ENCODE assay signal across 13 mouse cellular contexts in the genomic region with DNA sequence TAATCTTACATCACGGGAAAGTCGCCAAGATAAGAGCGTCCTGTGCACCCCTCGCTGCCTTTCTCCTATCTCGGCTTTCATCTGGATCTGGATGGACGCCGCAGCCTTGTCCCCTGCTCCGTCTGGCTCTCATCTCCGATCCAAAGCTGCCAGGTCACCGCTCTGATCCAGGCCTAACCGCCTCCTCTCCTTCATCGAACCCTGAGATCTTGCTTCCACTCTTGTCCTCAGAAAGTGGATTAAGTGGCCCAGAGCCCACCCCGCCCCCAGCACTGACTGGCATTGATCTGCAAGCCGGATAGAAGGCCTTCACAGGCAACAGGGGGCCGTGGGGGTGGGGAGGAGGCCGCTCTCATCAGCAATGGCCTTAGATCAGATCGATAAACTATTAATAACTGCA.
DNase-seq lines count a peak whose midpoint lies in the region; ATAC-seq lines count a peak whose summit lies in the region.
"Had no signal": no experiment of that assay in that cellular context is flagged by ENCODE, and none has a peak within 500 bp of the region (broad histone marks: within the 10 kb centered on the region; RNA-seq: fewer than 3 reads in every experiment).

No protein-coding gene starts in this region.

- H3K9me3 ChIP-seq in midbrain, embryonic 12.5 days, result no peaks in the 10 kb centered on the region
- H3K9me3 ChIP-seq: heart, embryonic 13.5 days had no signal

- DNase-seq in adrenal gland, postnatal 10 days, result peak; percentile 19
- no peak for DNase-seq in adrenal gland, postnatal 25 days
- peak; percentile 71 for DNase-seq in retina, postnatal 1 day
- no peak for DNase-seq in retina, embryonic 14.5 days (ENCODE audit: low spot score)
- peak; percentile 23 for DNase-seq in testis, postnatal 14 days (ENCODE audit: low spot score)
- DNase-seq in spleen, postnatal 36 days (ENCODE audit: low spot score in 2 of 2), result no peak
- no peak for DNase-seq in lung, postnatal 4 days
- DNase-seq: cerebellum, adult 8-10 months; left cerebral cortex, postnatal 4 days; liver, embryonic 13.5 days had no signal

- ATAC-seq in midbrain, embryonic 12.5 days (ENCODE audit: low FRiP score, low read depth), result no peak

- 16% methylated on average over 17 of the region's 17 CpGs for WGBS in midbrain, embryonic 12.5 days

- H3K4me3 ChIP-seq in midbrain, embryonic 12.5 days, result no peak overlapping the region
- H3K4me3 ChIP-seq: heart, embryonic 13.5 days; liver, embryonic 13.5 days had no signal

- H3K4me2 ChIP-seq in midbrain, embryonic 12.5 days (replicated peaks), result no peak overlapping the region
- H3K4me2 ChIP-seq: heart, embryonic 13.5 days; liver, embryonic 13.5 days had no signal

- H3K9ac ChIP-seq in midbrain, embryonic 12.5 days (replicated peaks), result no peak overlapping the region
- H3K9ac ChIP-seq: heart, embryonic 13.5 days; liver, embryonic 13.5 days had no signal

- H3K27ac ChIP-seq in midbrain, embryonic 12.5 days (replicated peaks), result peak overlapping the region; percentile 58
- H3K27ac ChIP-seq: heart, embryonic 13.5 days; liver, embryonic 13.5 days had no signal

- H3K27me3 ChIP-seq in midbrain, embryonic 12.5 days, result peaks cover 15% of the 10 kb centered on the region

- H3K36me3 ChIP-seq in midbrain, embryonic 12.5 days, result no peaks in the 10 kb centered on the region
- H3K36me3 ChIP-seq: G1E; heart, embryonic 13.5 days; liver, embryonic 13.5 days had no signal

- peaks cover 23% of the 10 kb centered on the region for H3K4me1 ChIP-seq in midbrain, embryonic 12.5 days

Comparison
In these comparisons a context has a peak if more than half of its experiments do, and no peak if none do; other contexts are left out.
1. DNase-seq: peak in adrenal gland, postnatal 10 days (single experiment), retina, postnatal 1 day (single experiment) and testis, postnatal 14 days (single experiment); none in adrenal gland, postnatal 25 days (single experiment), retina, embryonic 14.5 days (single experiment), spleen, postnatal 36 days (0 of 2) and lung, postnatal 4 days (0 of 2).